Mouse (Mus musculus): ENCODE measurements around the gene Gsx1.

- TF ChIP-seq CTCF (IDR thresholded peaks at IDR 0.05; ENCODE audit: extremely low read depth, insufficient read depth, insufficient read length, insufficient replicate concordance) (no peak), POLR2A (IDR thresholded peaks at IDR 0.05; ENCODE audit: low read depth, low read length) (no peak)
Observed at GRCm38 (mm10) chr5:147204905-147205304, 16.4 kb downstream of the Gsx1 start.
